Mouse (Mus musculus) limb, embryonic 14.5 days (tissue): ENCODE data around the gene Gm42688. TPM values are rescaled to one million over a fixed set of nuclear protein-coding genes. Genes with fewer than 3 reads are reported as not detected.

Experiments used
- ATAC-seq: fragments of 200-750 bp; cut with Nextera tagmentation; 2 replicates; pipeline ENCODE4 v1.8.0; 2017; ENCODE audit warnings: low read depth, moderate number of reproducible peaks, moderate TSS enrichment; ENCODE audit not compliant: low FRiP score
- DNase-seq: peaks from one replicate; pipeline ENCODE4 v3.0.0-alpha.2; 2015; ENCODE audit warnings: low spot score
- H3K27ac ChIP-seq: fragments of 300-500 bp; sonication (generic); replicated peaks from 2 replicates; pipeline ENCODE4 v1.5.1; 2014; ENCODE audit warnings: low read depth, mild to moderate bottlenecking, low read length, moderate library complexity, mixed read lengths
- H3K27me3 ChIP-seq: fragments of 300-500 bp; sonication (generic); 2 replicates; pipeline ENCODE4 v1.6.1; 2014; ENCODE audit warnings: low read length, mixed read lengths; ENCODE audit not compliant: control insufficient read depth, insufficient read depth
- H3K36me3 ChIP-seq: fragments of 300-500 bp; sonication (generic); 2 replicates; pipeline ENCODE4 v1.6.1; 2014; ENCODE audit warnings: mild to moderate bottlenecking, low read length, moderate library complexity, mixed read lengths; ENCODE audit not compliant: control insufficient read depth, insufficient read depth
- H3K4me1 ChIP-seq: fragments of 300-500 bp; sonication (generic); 2 replicates; pipeline ENCODE4 v1.6.1; 2014; ENCODE audit warnings: antibody characterized with exemption, low read length, mixed read lengths; ENCODE audit not compliant: control insufficient read depth, insufficient read depth
- H3K4me2 ChIP-seq: fragments of 300-500 bp; sonication (generic); replicated peaks from 2 replicates; pipeline ENCODE4 v1.6.1; 2014; ENCODE audit warnings: low read depth, mild to moderate bottlenecking, low read length, moderate library complexity; ENCODE audit not compliant: severe bottlenecking
- H3K4me3 ChIP-seq: fragments of 300-500 bp; sonication (generic); replicated peaks from 2 replicates; pipeline ENCODE4 v1.5.1; 2014; ENCODE audit warnings: low read length
- H3K9ac ChIP-seq: fragments of 300-500 bp; sonication (generic); 2 replicates; pipeline ENCODE4 v1.6.1; 2014; ENCODE audit warnings: mild to moderate bottlenecking, low read depth, low read length, moderate library complexity; ENCODE audit not compliant: severe bottlenecking
- H3K9me3 ChIP-seq: fragments of 300-500 bp; sonication (generic); 2 replicates; pipeline ENCODE4 v1.6.1; 2016; ENCODE audit warnings: low read length; ENCODE audit not compliant: control insufficient read depth
- POLR2A ChIP-seq: fragments of 200-500 bp; IDR thresholded peaks from 2 replicates; pipeline ENCODE4 v1.8.0; 2012; ENCODE audit warnings: inconsistent platforms, mild to moderate bottlenecking, moderate library complexity, borderline replicate concordance; ENCODE audit not compliant: insufficient read depth, insufficient read length; ENCODE audit errors: extremely low read depth
- WGBS: fragments of 180-500 bp; shearing (Covaris S2); extraction: QIAGEN DNeasy Blood & Tissue Kit; methylation state at CpG from one replicate; pipeline ENCODE4 v1.1.7; 2014; 5-methylcytosine and 5-hydroxymethylcytosine counted together
- polyA plus RNA-seq, 2 experiments: library from polyadenylated mRNA; depleted of rRNA in 1 of 2; stranded (reverse) in 1 of 2; unstranded in 1 of 2; fragments of >200 nt; fragmentation: Nextera tagmentation in 1 of 2; extraction: Ambion mirVana in 1 of 2; gene quantifications; 2 replicates each; pipeline versions ENCODE4 v1.2.1 to v1.2.3; 2012 to 2014

The Gm42688 gene
- polyA plus RNA-seq, 2 experiments: 2.5 to 7.0 TPM

DNA sequence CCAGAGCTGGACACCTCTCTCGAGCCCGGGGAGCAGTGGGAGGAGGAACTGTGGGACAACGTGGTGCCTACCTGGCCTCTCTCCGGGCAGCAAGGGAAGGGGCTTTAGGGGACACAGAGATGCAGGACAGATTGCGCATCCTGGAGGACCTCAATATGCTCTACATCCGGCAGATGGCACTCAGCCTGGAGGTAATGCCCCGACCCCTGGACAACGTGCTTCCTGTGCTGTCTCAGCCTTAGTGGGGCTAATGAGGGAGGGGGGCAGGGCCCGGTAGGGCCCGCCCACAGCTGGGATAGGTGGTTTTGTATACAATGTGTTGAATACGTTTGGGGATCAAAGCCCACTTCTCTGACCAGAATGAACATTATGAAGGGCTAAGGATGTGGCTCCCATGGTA is 36.6 kb downstream of the Gm42688 start:
- ATAC-seq (peak; percentile 23; the same call in 1 of the 2 replicates), DNase-seq (peak; percentile 55)
- Histone ChIP-seq H3K9me3 (no peaks in the 10 kb centered on the region), H3K36me3 (peaks cover 6% of the 10 kb centered on the region), H3K4me1 (peaks cover 50% of the 10 kb centered on the region), H3K4me3 (peak overlapping the region; percentile 61), H3K27ac (peak overlapping the region; percentile 100), H3K27me3 (no peaks in the 10 kb centered on the region), H3K9ac (peak overlapping the region; percentile 90), H3K4me2 (peak overlapping the region; percentile 90)
- under 1% methylated on average over 11 of the region's 11 CpGs for WGBS
- no peak for TF ChIP-seq POLR2A

DNA sequence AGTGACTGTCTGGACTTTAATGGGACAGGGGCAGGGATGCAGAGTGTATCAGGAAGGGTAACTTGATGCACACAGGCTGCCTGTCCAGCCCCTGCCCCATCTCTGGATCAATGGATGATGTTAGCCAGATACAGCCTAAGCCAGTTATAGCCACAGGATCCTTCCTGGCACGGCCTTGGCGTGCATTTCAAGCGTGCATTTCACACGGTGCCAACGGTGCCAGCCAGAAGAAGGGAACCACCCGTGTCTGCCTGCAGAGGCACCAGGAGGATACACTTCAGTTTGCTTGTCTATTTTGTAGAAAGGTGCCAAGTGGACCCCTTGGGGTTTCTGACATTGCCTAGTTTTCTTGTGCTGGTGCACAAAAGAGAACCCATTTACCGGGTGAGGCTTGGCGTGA is 38.6 kb downstream of the Gm42688 start:
- no peaks in the 10 kb centered on the region for H3K27me3 ChIP-seq
- no peak for ATAC-seq
- no peak overlapping the region for H3K27ac ChIP-seq
- no peak for TF ChIP-seq POLR2A
- H3K4me3 ChIP-seq: no peak overlapping the region
- peaks cover 11% of the 10 kb centered on the region for H3K36me3 ChIP-seq
- DNase-seq: no peak
- 86% methylated on average over 8 of the region's 8 CpGs for WGBS
- peaks cover 46% of the 10 kb centered on the region for H3K4me1 ChIP-seq
- 0 out of 2 replicates have a peak overlapping the region, but pooled peaks have one; percentile 90 for H3K4me2 ChIP-seq
- H3K9ac ChIP-seq: no peak overlapping the region
- no peaks in the 10 kb centered on the region for H3K9me3 ChIP-seq

DNA sequence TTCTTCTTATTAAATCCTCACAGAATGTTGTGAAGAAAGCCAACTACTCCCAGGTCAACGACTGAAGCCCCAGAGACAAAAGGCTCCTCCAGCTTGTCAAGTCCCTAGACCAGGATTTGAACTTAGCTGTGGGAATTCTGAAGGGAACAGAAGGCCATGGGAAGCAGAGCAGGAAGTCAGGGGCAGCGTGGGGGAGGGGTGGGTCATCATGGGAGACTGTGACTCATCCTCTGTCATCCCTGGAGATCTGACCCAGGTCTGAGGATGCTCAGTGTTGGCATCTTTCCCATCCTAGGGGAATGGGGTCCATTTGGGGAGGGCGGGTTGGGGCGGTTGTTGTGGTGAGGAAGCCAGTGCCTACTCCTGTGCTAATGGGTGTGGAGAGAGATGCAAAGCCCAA is 40.2 kb downstream of the Gm42688 start:
- peaks cover 21% of the 10 kb centered on the region for H3K36me3 ChIP-seq
- H3K9ac ChIP-seq: peak overlapping the region; percentile 51
- no peak for DNase-seq
- no peaks in the 10 kb centered on the region for H3K9me3 ChIP-seq
- H3K4me2 ChIP-seq: peak overlapping the region; percentile 55
- H3K4me3 ChIP-seq: peak overlapping the region; percentile 23; the same call in 1 of the 2 replicates
- 40% methylated on average over 4 of the region's 4 CpGs for WGBS
- H3K27me3 ChIP-seq: no peaks in the 10 kb centered on the region
- H3K27ac ChIP-seq: no peak overlapping the region
- no peak for TF ChIP-seq POLR2A
- H3K4me1 ChIP-seq: peaks cover 38% of the 10 kb centered on the region
- no peak for ATAC-seq

DNA sequence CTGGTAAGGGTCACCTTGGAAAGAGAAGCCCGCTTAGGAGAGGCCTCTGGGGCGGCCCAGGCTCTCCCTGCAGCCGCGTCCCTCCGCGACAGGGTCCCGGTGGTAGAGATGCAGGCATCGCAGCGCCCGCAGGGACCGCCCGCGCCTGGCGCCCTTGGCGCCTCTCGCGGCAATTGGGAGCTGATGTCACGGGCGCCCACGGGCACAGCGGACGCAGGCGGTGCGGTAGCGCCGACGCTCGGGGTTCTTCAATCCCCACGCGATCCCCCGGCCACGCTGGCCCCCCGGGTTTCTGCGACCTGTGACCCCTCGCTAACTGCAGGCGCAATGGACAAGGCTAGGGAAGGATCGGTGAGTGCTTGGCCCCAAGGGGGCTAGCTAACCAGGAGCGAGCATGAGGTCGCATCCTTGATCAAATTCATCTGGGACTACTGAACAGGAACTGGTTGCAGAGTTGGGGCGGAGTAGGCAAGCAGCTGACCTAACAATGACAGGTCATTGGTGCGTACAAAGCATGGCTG is 40.9 kb downstream of the Gm42688 start:
- Histone ChIP-seq H3K4me3 (peak overlapping the region; percentile 23), H3K27ac (no peak overlapping the region), H3K27me3 (no peaks in the 10 kb centered on the region), H3K36me3 (peaks cover 27% of the 10 kb centered on the region), H3K4me2 (peak overlapping the region; percentile 55), H3K9me3 (no peaks in the 10 kb centered on the region), H3K9ac (peak overlapping the region; percentile 51), H3K4me1 (peaks cover 37% of the 10 kb centered on the region)
- 8% methylated on average over 33 of the region's 41 CpGs for WGBS
- no peak for TF ChIP-seq POLR2A
- no peak for ATAC-seq
- DNase-seq: no peak

DNA sequence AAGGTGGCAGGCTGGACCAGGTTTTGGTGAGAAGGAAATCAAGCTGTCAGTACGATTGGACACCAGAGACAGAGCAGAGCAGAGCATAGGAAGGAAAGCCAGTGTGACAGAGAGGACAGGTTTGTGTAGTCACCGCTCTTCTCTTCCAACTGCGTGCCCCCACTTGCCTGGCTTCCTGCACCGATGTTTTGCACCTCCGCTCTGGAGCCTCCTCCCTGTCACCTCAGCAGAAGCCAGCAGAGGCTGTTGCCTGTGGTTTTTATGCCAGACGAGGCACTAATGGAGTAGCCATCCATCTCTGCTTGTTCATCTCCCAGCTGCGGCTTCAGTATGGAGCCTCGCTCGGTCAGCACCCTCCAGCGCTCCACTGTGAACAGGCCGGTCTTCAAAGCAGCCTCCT is 41.5 kb downstream of the Gm42688 start:
- Histone ChIP-seq H3K4me3 (no peak overlapping the region), H3K27me3 (no peaks in the 10 kb centered on the region), H3K27ac (no peak overlapping the region), H3K4me1 (peaks cover 36% of the 10 kb centered on the region), H3K4me2 (no peak overlapping the region; the same call in 1 of the 2 replicates), H3K9me3 (no peaks in the 10 kb centered on the region), H3K9ac (0 out of 2 replicates have a peak overlapping the region, but pooled peaks have one; percentile 28), H3K36me3 (peaks cover 33% of the 10 kb centered on the region)
- no peak for ATAC-seq
- DNase-seq: no peak
- 48% methylated on average over 11 of the region's 11 CpGs for WGBS
- no peak for TF ChIP-seq POLR2A
